In genomic region chr2:59628057-59628901, GRCm38 (mm10) we compare ENCODE assay signal across 7 mouse cellular contexts. TPM values are rescaled to one million over a fixed set of nuclear protein-coding genes. Genes with fewer than 3 reads are reported as not detected.
DNase-seq lines count a peak whose midpoint lies in the region.

No protein-coding gene starts in this region.

- peak; percentile 8 for DNase-seq in testis, postnatal 14 days (ENCODE audit: low spot score)
- DNase-seq in testis, postnatal 10 days (ENCODE audit: low spot score) = no peak
- DNase-seq in cerebellum, adult 9-10 months = peak; percentile 76
- DNase-seq in heart, postnatal 10 days = peak; percentile 49 to 66
- DNase-seq in layer of hippocampus, adult 8-10 months (ENCODE audit: low spot score in 2 of 2) = peak; percentile 61 to 77
- DNase-seq in telencephalon, adult 2 months (ENCODE audit: low read depth, low spot score) = peak; percentile 46
- no peak for DNase-seq in right cerebral cortex, postnatal 36 days (ENCODE audit: low spot score in 2 of 2)

- intact Hi-C loops in heart, postnatal 10 days (cut with DNase I) = no loop called here

RNA-seq across cellular contexts. Expression of gene Tanc1, which starts 16.4 kb away (rescaled TPM):
- 10 to 100 TPM; 37.0 to 37.6 TPM for total RNA-seq in heart, postnatal 10 days (2021)
- total RNA-seq in layer of hippocampus, adult 8-10 months (2022) = 100 to 1,000 TPM in 2 of 4 experiments, 10 to 100 TPM in 2; 94.9 to 115 (median 106) TPM

Comparison
In these comparisons a context has a peak if more than half of its experiments do, and no peak if none do; other contexts are left out.
1. DNase-seq: peak in testis, postnatal 14 days (single experiment), cerebellum, adult 9-10 months (single experiment), heart, postnatal 10 days (2 of 2), layer of hippocampus, adult 8-10 months (2 of 2) and telencephalon, adult 2 months (single experiment); none in testis, postnatal 10 days (single experiment) and right cerebral cortex, postnatal 36 days (0 of 2).